Mouse (Mus musculus) lung, embryonic 15.5 days (tissue): ENCODE data around the gene Cstb. TPM values are rescaled to one million over a fixed set of nuclear protein-coding genes. Genes with fewer than 3 reads are reported as not detected.
"Not testable (repeated sequence)": the region's sequence is repeated elsewhere in the genome, so short reads cannot be mapped to it uniquely, and the experiment has no call there.

Experiments used
- ATAC-seq: fragments of 200-750 bp; cut with Nextera tagmentation; 2 replicates; pipeline ENCODE4 v1.8.0; 2017; ENCODE audit warnings: moderate number of reproducible peaks, borderline replicate concordance; ENCODE audit not compliant: low FRiP score, low TSS enrichment; ENCODE audit errors: extremely low read depth
- H3K27ac ChIP-seq: fragments of 300-500 bp; sonication (generic); 2 replicates; pipeline ENCODE4 v1.5.1; 2015; ENCODE audit warnings: moderate library complexity, mild to moderate bottlenecking, inconsistent platforms
- H3K27me3 ChIP-seq: fragments of 300-500 bp; sonication (generic); 2 replicates; pipeline ENCODE4 v1.6.1; 2015; ENCODE audit warnings: inconsistent platforms
- H3K36me3 ChIP-seq: fragments of 300-500 bp; sonication (generic); 2 replicates; pipeline ENCODE4 v1.6.1; 2015; ENCODE audit warnings: inconsistent platforms
- H3K4me1 ChIP-seq: fragments of 300-500 bp; sonication (generic); 2 replicates; pipeline ENCODE4 v1.6.1; 2015; ENCODE audit warnings: inconsistent platforms
- H3K4me2 ChIP-seq: fragments of 300-500 bp; sonication (generic); 2 replicates; pipeline ENCODE4 v1.6.1; 2015; ENCODE audit warnings: inconsistent platforms, mild to moderate bottlenecking, moderate library complexity
- H3K4me3 ChIP-seq: fragments of 300-500 bp; sonication (generic); 2 replicates; pipeline ENCODE4 v1.5.1; 2015; ENCODE audit warnings: mild to moderate bottlenecking, inconsistent platforms
- H3K9ac ChIP-seq: fragments of 300-500 bp; sonication (generic); 2 replicates; pipeline ENCODE4 v1.6.1; 2015; ENCODE audit warnings: inconsistent platforms
- H3K9me3 ChIP-seq: fragments of 300-500 bp; sonication (generic); 2 replicates; pipeline ENCODE4 v1.6.1; 2016; ENCODE audit warnings: inconsistent platforms
- WGBS: fragments of 180-500 bp; shearing (Covaris S2); methylation state at CpG from one replicate; pipeline ENCODE4 v1.1.7; 2015; 5-methylcytosine and 5-hydroxymethylcytosine counted together
- polyA plus RNA-seq: library from polyadenylated mRNA; unstranded; fragments of >200 nt; fragmentation: Nextera tagmentation; extraction: Ambion mirVana; gene quantifications from 2 replicates; pipeline ENCODE4 v1.2.1, GENCODE M21; 2015

Gene Cstb
- polyA plus RNA-seq, 1 experiment from 2014 or later, result 219 TPM

- Histone ChIP-seq H3K4me2 (no peak overlapping the region), H3K9me3 (no peaks in the 10 kb centered on the region), H3K36me3 (peaks cover 55% of the 10 kb centered on the region), H3K27me3 (no peaks in the 10 kb centered on the region), H3K27ac (no peak overlapping the region), H3K4me3 (no peak overlapping the region), H3K4me1 (peaks cover 4% of the 10 kb centered on the region; the same call in 1 of the 2 replicates), H3K9ac (no peak overlapping the region)
- 82% methylated on average over 2 of the region's 2 CpGs for WGBS
- ATAC-seq, result no peak
Measured at GRCm38 (mm10) chr10:78401127-78401526, 24.3 kb upstream of the Cstb start.

GRCm38 (mm10) chr10:78402301-78402922 lies 23.1 kb upstream of the Cstb start:
- H3K36me3 ChIP-seq, result peaks cover 68% of the 10 kb centered on the region
- H3K9me3 ChIP-seq, result no peaks in the 10 kb centered on the region
- no peak overlapping the region for H3K27ac ChIP-seq
- no peak overlapping the region for H3K4me2 ChIP-seq
- H3K4me3 ChIP-seq, result no peak overlapping the region
- ATAC-seq, result no peak
- H3K9ac ChIP-seq, result no peak overlapping the region
- H3K4me1 ChIP-seq, result no peaks in the 10 kb centered on the region
- no peaks in the 10 kb centered on the region for H3K27me3 ChIP-seq
- WGBS, result 89% methylated on average over 14 of the region's 14 CpGs

GRCm38 (mm10) chr10:78406152-78406551 lies 19.3 kb upstream of the Cstb start:
- Histone ChIP-seq H3K4me3 (no peak overlapping the region), H3K36me3 (peaks cover 94% of the 10 kb centered on the region), H3K4me2 (no peak overlapping the region), H3K4me1 (peaks cover 3% of the 10 kb centered on the region; the same call in 1 of the 2 replicates), H3K9me3 (no peaks in the 10 kb centered on the region), H3K9ac (no peak overlapping the region), H3K27me3 (no peaks in the 10 kb centered on the region), H3K27ac (no peak overlapping the region)
- WGBS, result 90% methylated on average over 6 of the region's 6 CpGs
- ATAC-seq, result no peak

- H3K27me3 ChIP-seq, result no peaks in the 10 kb centered on the region
- H3K27ac ChIP-seq, result no peak overlapping the region
- 94% methylated on average over 4 of the region's 4 CpGs for WGBS
- H3K4me1 ChIP-seq, result peaks cover 12% of the 10 kb centered on the region
- no peak overlapping the region for H3K4me3 ChIP-seq
- ATAC-seq, result no peak
- no peak overlapping the region for H3K9ac ChIP-seq
- H3K4me2 ChIP-seq, result no peak overlapping the region
- no peaks in the 10 kb centered on the region for H3K9me3 ChIP-seq
- peaks cover 84% of the 10 kb centered on the region for H3K36me3 ChIP-seq
Measured at GRCm38 (mm10) chr10:78407132-78407531, 18.3 kb upstream of the Cstb start.

- Histone ChIP-seq H3K4me3 (no peak overlapping the region), H3K27me3 (no peaks in the 10 kb centered on the region), H3K4me2 (no peak overlapping the region), H3K4me1 (peaks cover 18% of the 10 kb centered on the region), H3K36me3 (peaks cover 63% of the 10 kb centered on the region), H3K9ac (no peak overlapping the region), H3K27ac (no peak overlapping the region), H3K9me3 (no peaks in the 10 kb centered on the region)
- WGBS, result 79% methylated on average over 9 of the region's 9 CpGs
- ATAC-seq, result no peak
Measured at GRCm38 (mm10) chr10:78409035-78409788, 16.3 kb upstream of the Cstb start.

- Histone ChIP-seq H3K27me3 (no peaks in the 10 kb centered on the region), H3K36me3 (peaks cover 40% of the 10 kb centered on the region), H3K4me3 (peak overlapping the region; percentile 97), H3K27ac (peak overlapping the region; percentile 88; the same call in 1 of the 2 replicates), H3K9me3 (no peaks in the 10 kb centered on the region), H3K9ac (peak overlapping the region; percentile 84), H3K4me1 (peaks cover 18% of the 10 kb centered on the region), H3K4me2 (peak overlapping the region; percentile 86)
- ATAC-seq, result no peak
- WGBS, result 12% methylated on average over 8 of the region's 8 CpGs
Measured at GRCm38 (mm10) chr10:78411851-78412250, 13.6 kb upstream of the Cstb start.

- Histone ChIP-seq H3K27me3 (no peaks in the 10 kb centered on the region), H3K4me3 (peak within 1 kb of the TSS; percentile 97), H3K9ac (peak within 1 kb of the TSS; percentile 84), H3K27ac (peak within 1 kb of the TSS; percentile 88), H3K4me2 (peak within 1 kb of the TSS; percentile 86), H3K36me3 (peaks cover 33% of the 10 kb centered on the region), H3K4me1 (peaks cover 18% of the 10 kb centered on the region), H3K9me3 (no peaks in the 10 kb centered on the region)
- ATAC-seq, result peak; percentile 94
- WGBS, result under 1% methylated on average over 70 of the region's 70 CpGs
Measured at GRCm38 (mm10) chr10:78412319-78413151, 12.9 kb upstream of the Cstb start, which contains the start of gene Rrp1. Gene Rrp1, minus strand, starts transcription at chr10:78413043.

- Histone ChIP-seq H3K27me3 (no peaks in the 10 kb centered on the region), H3K9ac (peak overlapping the region; percentile 84; the same call in 1 of the 2 replicates), H3K36me3 (peaks cover 29% of the 10 kb centered on the region), H3K4me1 (peaks cover 18% of the 10 kb centered on the region), H3K27ac (no peak overlapping the region), H3K4me2 (peak overlapping the region; percentile 86), H3K4me3 (peak overlapping the region; percentile 97), H3K9me3 (no peaks in the 10 kb centered on the region)
- 40% methylated on average over 7 of the region's 7 CpGs for WGBS
- no peak for ATAC-seq
Measured at GRCm38 (mm10) chr10:78413152-78413520, 12.3 kb upstream of the Cstb start.

GRCm38 (mm10) chr10:78414936-78415335 lies 10.5 kb upstream of the Cstb start:
- not testable (repeated sequence) for H3K4me2 ChIP-seq, H3K4me3 ChIP-seq, ATAC-seq, H3K27ac ChIP-seq, H3K9ac ChIP-seq, H3K9me3 ChIP-seq, H3K27me3 ChIP-seq
- WGBS, result 93% methylated on average over 3 of the region's 4 CpGs
- Histone ChIP-seq H3K4me1 (peaks cover 18% of the 10 kb centered on the region), H3K36me3 (peaks cover 11% of the 10 kb centered on the region)

GRCm38 (mm10) chr10:78417888-78418287 lies 7.6 kb upstream of the Cstb start:
- Histone ChIP-seq H3K4me3 (no peak overlapping the region), H3K36me3 (no peaks in the 10 kb centered on the region), H3K27ac (no peak overlapping the region), H3K9ac (no peak overlapping the region), H3K4me1 (peaks cover 5% of the 10 kb centered on the region; the same call in 1 of the 2 replicates), H3K4me2 (no peak overlapping the region), H3K9me3 (no peaks in the 10 kb centered on the region), H3K27me3 (no peaks in the 10 kb centered on the region)
- WGBS, result 58% methylated on average over 5 of the region's 5 CpGs
- ATAC-seq, result no peak

GRCm38 (mm10) chr10:78418791-78419190 lies 6.7 kb upstream of the Cstb start:
- Histone ChIP-seq H3K9me3 (no peaks in the 10 kb centered on the region), H3K4me2 (no peak overlapping the region), H3K36me3 (no peaks in the 10 kb centered on the region), H3K9ac (no peak overlapping the region), H3K4me1 (no peaks in the 10 kb centered on the region), H3K4me3 (no peak overlapping the region), H3K27ac (no peak overlapping the region), H3K27me3 (no peaks in the 10 kb centered on the region)
- ATAC-seq, result no peak
- WGBS, result 78% methylated on average over 2 of the region's 2 CpGs
